Mouse (Mus musculus): ENCODE measurements around the gene Zcchc24. TPM values are rescaled to one million over a fixed set of nuclear protein-coding genes. Genes with fewer than 3 reads are reported as not detected.

Gene Zcchc24
- polyA plus RNA-seq, 1 experiment from 2014 or later, result 15.2 TPM

DNA sequence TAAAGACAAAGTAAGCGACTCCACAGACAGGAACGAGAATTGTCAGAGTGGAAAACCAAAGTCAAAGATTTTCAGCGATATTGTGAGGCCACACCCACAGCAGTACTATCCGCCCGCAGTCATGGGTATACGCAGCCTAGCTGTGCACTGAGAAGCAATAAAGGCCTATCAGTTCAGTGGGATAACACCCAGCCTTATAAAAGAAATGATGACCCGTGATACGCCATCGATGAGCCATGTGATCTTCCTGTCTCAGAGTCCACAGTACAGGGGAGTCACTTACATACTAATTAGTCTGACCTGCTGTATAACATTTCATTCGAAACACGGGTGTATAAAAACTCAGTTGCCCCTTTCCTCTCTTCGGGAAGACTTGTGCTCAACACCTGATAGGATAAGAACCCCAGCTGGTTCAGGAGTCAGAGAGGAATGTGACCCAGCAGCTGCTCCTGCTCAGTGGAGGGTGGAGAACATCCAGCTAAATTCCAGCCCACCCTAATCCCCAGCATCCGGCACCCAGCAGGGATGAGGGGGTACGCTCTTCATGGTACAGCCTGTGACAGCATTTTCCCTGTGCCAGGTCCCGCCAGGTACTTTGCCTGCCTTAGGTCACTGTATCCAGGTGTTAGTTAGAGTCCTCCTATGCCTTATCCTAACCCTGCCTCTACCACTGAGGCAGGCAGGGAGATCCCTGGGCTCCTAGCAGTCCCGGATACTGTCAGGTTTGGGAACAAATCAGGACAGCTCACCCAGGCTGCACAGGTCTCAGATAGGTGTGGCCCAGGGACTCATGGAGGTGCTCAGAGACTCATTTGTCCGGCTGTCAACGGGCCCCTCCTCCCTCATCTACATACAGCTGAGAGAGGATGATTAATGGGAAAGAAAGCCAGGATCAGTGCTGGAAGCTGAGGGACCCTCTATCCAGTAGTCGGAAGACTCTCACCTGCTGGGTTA is 14.0 kb downstream of the Zcchc24 start:
- peaks cover 64% of the 10 kb centered on the region for H3K4me1 ChIP-seq
- peaks cover 55% of the 10 kb centered on the region for H3K36me3 ChIP-seq (replicated peaks)
- H3K27ac ChIP-seq (replicated peaks), result no peak overlapping the region
- 43% methylated on average over 19 of the region's 19 CpGs for WGBS
- no peak for DNase-seq (ENCODE audit: low spot score)
- H3K4me3 ChIP-seq, result no peak overlapping the region
- no peaks in the 10 kb centered on the region for H3K27me3 ChIP-seq (replicated peaks; ENCODE audit: low read depth, poor library complexity, severe bottlenecking)
- no peaks in the 10 kb centered on the region for H3K9me3 ChIP-seq

DNA sequence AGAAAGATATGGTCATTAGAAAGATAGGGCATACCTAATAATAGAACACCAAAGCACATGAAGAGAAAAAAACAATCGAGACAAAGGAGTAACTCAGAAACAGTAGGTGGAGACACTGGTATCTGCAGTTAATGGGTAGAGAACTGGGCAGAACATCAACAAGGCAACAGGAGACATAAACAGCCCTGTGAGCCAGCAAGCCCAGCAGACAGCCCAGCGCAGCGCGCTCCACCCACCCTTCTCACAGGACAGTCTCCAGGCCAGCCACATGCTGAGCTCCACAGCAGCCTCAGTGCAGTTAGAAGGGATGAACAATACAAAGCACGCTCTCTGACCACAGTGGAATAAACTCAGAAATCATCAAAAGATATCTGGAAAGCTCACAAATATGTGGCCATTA is 15.8 kb downstream of the Zcchc24 start:
- Histone ChIP-seq H3K4me1 (peaks cover 70% of the 10 kb centered on the region), H3K27me3 (replicated peaks; ENCODE audit: low read depth, poor library complexity, severe bottlenecking) (no peaks in the 10 kb centered on the region), H3K27ac (replicated peaks) (no peak overlapping the region), H3K4me3 (no peak overlapping the region), H3K9me3 (no peaks in the 10 kb centered on the region), H3K36me3 (replicated peaks) (peaks cover 55% of the 10 kb centered on the region)
- DNase-seq (ENCODE audit: low spot score), result no peak
- whole genome bisulfite sequencing, result 52% methylated on average over 5 of the region's 5 CpGs

DNA sequence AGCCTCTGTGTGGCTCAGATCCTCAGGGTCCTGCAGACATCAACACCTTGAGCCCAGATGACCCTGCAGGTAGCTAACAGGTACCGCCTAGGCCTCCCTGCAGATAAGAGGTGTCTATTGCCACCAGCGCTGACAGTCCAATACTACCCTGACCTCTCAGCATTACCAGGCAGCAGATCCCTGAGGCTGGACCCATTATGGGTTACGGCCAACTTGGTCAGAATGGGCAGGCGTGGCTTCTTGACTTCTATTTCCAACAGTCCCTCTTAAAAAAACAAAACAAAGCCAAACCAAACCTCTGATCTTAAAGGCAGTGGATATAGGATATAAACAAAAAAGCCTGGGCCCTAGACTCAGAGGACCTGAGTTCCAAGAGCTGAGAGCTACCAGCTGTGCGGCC is 17.8 kb downstream of the Zcchc24 start:
- no peaks in the 10 kb centered on the region for H3K9me3 ChIP-seq
- 93% methylated on average over 5 of the region's 5 CpGs for WGBS
- peaks cover 57% of the 10 kb centered on the region for H3K36me3 ChIP-seq (replicated peaks)
- peaks cover 65% of the 10 kb centered on the region for H3K4me1 ChIP-seq
- H3K27ac ChIP-seq (replicated peaks), result no peak overlapping the region
- no peak overlapping the region for H3K4me3 ChIP-seq
- no peaks in the 10 kb centered on the region for H3K27me3 ChIP-seq (replicated peaks; ENCODE audit: low read depth, poor library complexity, severe bottlenecking)
- DNase-seq (ENCODE audit: low spot score), result no peak

DNA sequence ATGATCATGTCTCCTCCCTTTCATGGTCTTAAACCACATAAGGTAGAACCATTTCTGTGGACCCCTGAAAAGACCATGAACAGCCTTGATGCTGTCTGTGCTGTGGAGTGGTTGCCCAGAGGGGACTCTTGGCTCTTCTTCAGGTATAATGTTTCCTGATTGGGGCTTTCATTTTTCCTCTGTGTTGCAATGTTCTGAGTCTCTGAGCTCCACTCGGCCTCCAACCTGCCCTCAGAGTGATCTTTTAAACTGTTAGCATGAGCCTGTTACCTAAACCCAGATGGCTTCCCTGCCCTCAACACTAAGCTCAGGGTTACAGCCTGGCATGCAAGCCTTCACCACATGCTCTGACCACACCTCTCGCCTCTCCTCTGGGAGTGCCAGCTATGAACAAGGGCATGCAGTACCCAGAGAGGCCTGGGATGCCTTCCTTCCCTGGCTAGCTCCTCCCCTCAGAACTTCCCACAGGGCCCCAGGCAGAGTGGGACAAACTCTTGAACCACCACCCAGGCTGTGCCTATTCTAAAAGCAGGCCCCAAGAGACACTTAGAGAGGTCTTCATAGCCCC is 18.3 kb downstream of the Zcchc24 start:
- Histone ChIP-seq H3K4me1 (peaks cover 66% of the 10 kb centered on the region), H3K4me3 (no peak overlapping the region), H3K27me3 (replicated peaks; ENCODE audit: low read depth, poor library complexity, severe bottlenecking) (no peaks in the 10 kb centered on the region), H3K36me3 (replicated peaks) (peaks cover 58% of the 10 kb centered on the region), H3K27ac (replicated peaks) (no peak overlapping the region), H3K9me3 (no peaks in the 10 kb centered on the region)
- 79% methylated on average over 2 of the region's 2 CpGs for WGBS
- no peak for DNase-seq (ENCODE audit: low spot score)

DNA sequence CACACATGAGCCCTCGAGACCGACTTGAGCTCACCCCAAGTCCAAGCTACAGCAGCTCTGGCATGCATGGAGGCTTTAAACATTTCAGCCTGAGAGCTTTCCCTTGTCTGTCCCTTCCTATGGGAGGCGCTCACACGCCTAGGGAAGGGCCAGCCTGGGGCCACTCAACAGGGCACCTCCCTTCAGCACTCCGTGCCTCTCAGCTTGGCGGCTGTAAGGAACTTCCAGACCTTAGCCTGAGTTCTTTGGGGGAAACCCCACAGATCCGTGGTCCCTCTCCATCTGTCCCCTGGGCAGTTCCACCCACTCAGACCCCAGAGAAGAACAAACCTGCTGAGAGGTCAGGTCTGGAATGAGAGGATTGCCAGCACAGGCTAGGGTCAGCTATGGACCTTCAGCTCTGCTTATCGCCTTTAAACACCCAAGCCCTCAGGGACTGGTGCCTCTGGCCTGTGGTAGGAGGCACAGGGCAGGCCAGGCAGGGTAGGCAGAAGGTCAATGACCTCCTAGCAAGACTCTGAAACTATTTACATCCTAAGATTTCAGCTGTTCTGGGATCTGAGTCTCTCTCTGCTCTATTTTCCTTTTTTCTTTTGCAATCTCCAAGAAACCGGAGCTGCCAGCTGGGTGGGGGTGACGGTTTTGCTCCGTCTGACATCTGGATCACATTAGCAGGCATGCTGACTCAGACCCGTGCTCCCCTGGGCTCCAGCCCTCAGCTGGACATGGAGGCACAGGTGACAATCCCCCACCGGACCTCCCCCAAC is 19.5 kb downstream of the Zcchc24 start:
- peaks cover 55% of the 10 kb centered on the region for H3K36me3 ChIP-seq (replicated peaks)
- peaks cover 54% of the 10 kb centered on the region for H3K4me1 ChIP-seq
- H3K4me3 ChIP-seq, result peak overlapping the region; percentile 15; the same call in 1 of the 2 replicates
- DNase-seq (ENCODE audit: low spot score), result peak; percentile 84
- 23% methylated on average over 13 of the region's 13 CpGs for WGBS
- no peaks in the 10 kb centered on the region for H3K9me3 ChIP-seq
- no peaks in the 10 kb centered on the region for H3K27me3 ChIP-seq (replicated peaks; ENCODE audit: low read depth, poor library complexity, severe bottlenecking)
- H3K27ac ChIP-seq (replicated peaks), result peak overlapping the region; percentile 73

DNA sequence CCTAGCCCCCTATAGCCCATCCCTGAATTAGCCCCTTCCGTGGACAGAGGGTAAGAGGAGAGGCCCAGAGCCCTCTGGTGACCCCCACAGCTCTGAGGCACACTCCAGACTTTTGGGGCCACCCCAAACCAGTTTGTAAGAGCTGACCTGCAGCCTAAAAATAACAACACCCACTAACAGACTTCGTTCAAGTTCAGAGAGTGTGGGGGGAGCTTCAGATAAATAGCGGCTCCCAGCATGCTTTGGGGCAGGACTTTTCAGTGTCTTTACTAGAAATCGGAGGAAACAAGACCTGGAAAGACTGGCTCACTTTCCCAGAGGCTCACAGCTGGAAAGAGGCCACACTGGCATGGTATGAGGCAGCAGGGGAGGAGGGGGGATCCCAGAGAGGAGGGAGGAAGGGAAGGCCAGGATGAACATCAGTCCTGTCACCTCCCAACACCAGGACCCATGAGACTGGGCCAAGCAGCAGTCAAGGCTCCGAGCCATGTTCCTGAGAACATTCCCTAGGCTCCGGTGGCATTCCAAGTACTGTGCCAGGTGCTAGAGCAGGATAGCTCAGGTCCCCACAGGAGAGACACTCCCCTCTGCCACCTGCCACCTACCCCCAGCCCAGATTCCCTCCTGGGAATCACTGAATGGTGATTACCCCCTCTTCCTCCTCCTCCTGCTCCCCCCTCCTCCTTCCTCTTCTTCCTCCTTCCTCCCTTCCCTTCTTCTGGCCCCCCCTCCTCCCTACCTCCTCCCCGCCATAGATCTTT is 20.7 kb downstream of the Zcchc24 start:
- Histone ChIP-seq H3K36me3 (replicated peaks) (peaks cover 61% of the 10 kb centered on the region), H3K9me3 (no peaks in the 10 kb centered on the region), H3K4me3 (no peak overlapping the region), H3K27ac (replicated peaks) (peak overlapping the region; percentile 69), H3K27me3 (replicated peaks; ENCODE audit: low read depth, poor library complexity, severe bottlenecking) (no peaks in the 10 kb centered on the region), H3K4me1 (peaks cover 52% of the 10 kb centered on the region)
- DNase-seq (ENCODE audit: low spot score), result no peak
- 70% methylated on average over 7 of the region's 7 CpGs for WGBS

DNA sequence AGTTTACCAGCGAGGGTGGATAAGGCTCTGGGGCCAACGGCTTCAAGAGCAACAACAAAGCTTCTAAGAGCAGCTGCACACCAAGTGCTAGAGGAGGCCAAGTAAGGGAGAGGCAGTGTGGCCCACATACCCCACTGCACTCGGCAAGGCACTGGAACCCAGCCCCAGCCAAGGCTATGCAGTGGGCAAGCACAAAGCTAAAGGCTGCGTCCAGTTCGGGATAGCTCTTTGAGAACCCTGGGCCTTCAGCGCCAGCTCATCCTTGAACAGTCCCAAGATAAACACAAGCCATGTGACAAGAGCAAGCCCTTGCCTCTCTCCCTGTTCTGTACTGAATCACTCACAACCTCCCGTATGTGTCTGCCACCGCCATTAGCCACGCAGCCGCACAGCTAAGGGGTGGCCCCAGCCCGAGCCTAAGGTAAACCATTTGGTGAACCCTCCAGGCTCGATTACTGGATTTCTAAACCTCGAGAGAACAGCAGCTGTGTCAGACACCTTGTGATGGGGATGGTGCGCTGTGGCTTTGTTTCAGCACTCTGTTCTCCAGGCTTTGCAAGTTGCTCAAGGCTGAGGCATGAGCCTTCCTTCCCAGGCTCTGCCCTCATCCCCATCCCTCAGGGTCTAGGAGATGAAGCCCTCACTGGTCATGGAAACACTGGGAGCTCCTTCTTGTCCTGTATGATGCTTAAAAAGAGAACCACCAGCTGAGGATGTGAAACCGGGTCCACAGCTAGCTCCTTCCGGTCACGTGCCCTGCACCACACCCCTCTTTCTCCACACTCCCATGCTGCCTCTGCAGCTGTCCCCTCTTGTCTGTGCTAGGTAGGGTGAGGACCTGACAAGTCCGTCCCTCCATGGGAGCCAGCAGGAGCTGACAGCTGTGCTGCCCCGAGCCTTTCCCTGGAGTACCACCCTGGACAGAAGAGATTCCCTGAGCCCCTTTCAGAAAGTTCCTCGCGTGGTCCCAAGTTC is 21.6 kb downstream of the Zcchc24 start:
- WGBS, result 83% methylated on average over 21 of the region's 21 CpGs
- no peak overlapping the region for H3K4me3 ChIP-seq
- peaks cover 62% of the 10 kb centered on the region for H3K36me3 ChIP-seq (replicated peaks)
- H3K27ac ChIP-seq (replicated peaks), result peak overlapping the region; percentile 69; the same call in 1 of the 2 replicates
- H3K4me1 ChIP-seq, result peaks cover 52% of the 10 kb centered on the region
- H3K9me3 ChIP-seq, result no peaks in the 10 kb centered on the region
- no peak for DNase-seq (ENCODE audit: low spot score)
- H3K27me3 ChIP-seq (replicated peaks; ENCODE audit: low read depth, poor library complexity, severe bottlenecking), result no peaks in the 10 kb centered on the region

DNA sequence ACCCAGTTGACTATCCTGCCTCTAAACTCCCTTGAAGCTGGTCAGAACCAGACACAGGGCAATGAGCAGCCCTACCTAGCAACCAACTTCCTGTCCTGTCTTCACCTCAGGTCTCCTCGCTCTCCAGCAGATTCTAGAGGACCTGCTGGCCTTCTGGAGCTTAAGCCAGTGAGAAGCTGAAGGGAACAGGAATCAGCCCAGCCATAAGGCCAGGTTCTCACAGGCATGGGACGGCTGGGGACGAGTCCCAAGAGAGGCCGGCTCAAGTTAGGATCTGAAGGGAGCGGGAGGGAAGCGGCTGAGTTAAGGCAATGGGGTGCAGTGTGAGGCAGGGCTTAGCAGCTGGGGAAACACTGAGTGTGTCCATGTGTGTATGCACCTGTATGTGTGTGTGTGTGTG is 22.5 kb downstream of the Zcchc24 start:
- no peak overlapping the region for H3K27ac ChIP-seq (replicated peaks)
- H3K9me3 ChIP-seq, result no peaks in the 10 kb centered on the region
- no peak for DNase-seq (ENCODE audit: low spot score)
- H3K4me3 ChIP-seq, result no peak overlapping the region
- H3K27me3 ChIP-seq (replicated peaks; ENCODE audit: low read depth, poor library complexity, severe bottlenecking), result no peaks in the 10 kb centered on the region
- H3K4me1 ChIP-seq, result peaks cover 54% of the 10 kb centered on the region
- 90% methylated on average over 6 of the region's 6 CpGs for WGBS
- peaks cover 55% of the 10 kb centered on the region for H3K36me3 ChIP-seq (replicated peaks)

DNA sequence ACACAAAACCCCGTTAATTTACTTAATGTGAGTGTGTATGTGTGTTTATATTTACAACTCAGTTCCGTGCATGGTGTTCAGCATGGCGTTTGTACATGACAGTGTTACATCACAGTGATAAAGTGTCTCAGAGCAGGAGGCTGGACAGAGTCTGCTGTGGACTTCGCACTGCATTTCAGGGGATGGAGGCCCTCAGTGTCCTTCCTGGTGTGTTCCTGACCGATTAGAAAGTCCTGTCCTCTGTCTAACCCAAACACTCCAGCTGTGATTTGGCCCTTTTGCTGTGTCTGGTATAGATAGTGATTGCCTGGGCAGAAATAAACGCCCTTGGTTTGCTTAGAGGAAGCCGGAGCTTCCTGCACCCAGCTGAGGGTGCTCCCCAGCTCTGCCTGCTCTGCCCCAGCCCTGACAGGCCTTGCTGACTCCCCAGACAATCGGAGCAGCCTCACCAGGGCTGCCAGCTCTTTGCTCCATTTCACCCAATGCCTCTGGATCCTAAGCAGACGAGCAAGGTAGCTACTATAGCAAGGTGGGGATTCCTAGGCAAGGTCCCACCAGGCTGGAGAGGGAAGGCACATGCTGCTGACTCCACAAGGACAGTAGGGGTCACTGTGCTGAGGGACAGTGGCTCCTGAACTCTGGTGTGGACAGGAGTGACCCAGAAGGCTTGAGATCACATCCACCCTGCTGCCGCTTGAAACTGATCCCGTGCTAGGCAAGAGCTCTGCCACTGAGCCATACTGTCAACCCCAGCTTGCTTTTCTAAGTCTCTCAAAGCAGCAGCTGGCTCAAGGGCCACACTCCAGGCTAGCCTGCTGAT is 23.3 kb downstream of the Zcchc24 start:
- no peak overlapping the region for H3K27ac ChIP-seq (replicated peaks)
- H3K4me1 ChIP-seq, result peaks cover 54% of the 10 kb centered on the region
- no peaks in the 10 kb centered on the region for H3K9me3 ChIP-seq
- peaks cover 54% of the 10 kb centered on the region for H3K36me3 ChIP-seq (replicated peaks)
- H3K27me3 ChIP-seq (replicated peaks; ENCODE audit: low read depth, poor library complexity, severe bottlenecking), result no peaks in the 10 kb centered on the region
- H3K4me3 ChIP-seq, result no peak overlapping the region
- DNase-seq (ENCODE audit: low spot score), result no peak
- WGBS, result 73% methylated on average over 11 of the region's 11 CpGs

DNA sequence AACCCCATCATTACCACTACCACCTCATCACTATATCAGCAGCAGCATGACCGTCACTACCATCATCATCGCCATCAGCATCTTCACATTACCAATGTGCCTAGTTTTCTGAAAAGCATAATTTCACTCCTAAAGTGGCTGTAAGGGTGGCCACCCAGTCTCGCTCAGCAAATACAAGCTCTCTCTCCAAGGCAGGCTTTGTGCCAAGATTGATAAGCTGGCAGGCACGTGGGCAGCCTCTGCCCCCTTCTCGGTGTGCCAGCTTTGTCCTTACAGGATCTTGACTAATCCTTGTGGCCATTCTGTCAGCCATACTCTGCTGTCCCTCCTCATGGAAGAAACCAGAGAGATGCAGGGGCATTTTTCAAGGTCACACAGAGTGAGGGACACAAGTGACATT is 25.9 kb downstream of the Zcchc24 start:
- H3K36me3 ChIP-seq (replicated peaks), result peaks cover 54% of the 10 kb centered on the region
- peaks cover 54% of the 10 kb centered on the region for H3K4me1 ChIP-seq
- H3K4me3 ChIP-seq, result no peak overlapping the region
- H3K9me3 ChIP-seq, result no peaks in the 10 kb centered on the region
- H3K27me3 ChIP-seq (replicated peaks; ENCODE audit: low read depth, poor library complexity, severe bottlenecking), result 0 out of 2 replicates have a peak, but pooled peaks cover 4% of the 10 kb centered on the region
- no peak for DNase-seq (ENCODE audit: low spot score)
- H3K27ac ChIP-seq (replicated peaks), result no peak overlapping the region
- 93% methylated on average over 5 of the region's 5 CpGs for WGBS
